Mouse (Mus musculus) embryonic facial prominence, embryonic 11.5 days (tissue): ENCODE measurements at regions not wholly inside any gene's neighbourhood (a gene's known extent, or its start where the extent isn't known, plus 50 kb on each side); places are given as distances from the start of the nearest gene placed in this dataset.
A peak's percentile ranks its signal among the peaks of the same experiment; 100 is the strongest.

ENCODE experiments used
- ATAC-seq: fragments of 200-750 bp; cut with Nextera tagmentation; replicated peaks from 2 replicates; pipeline ENCODE4 v1.8.0; 2017; ENCODE audit warnings: low read depth; ENCODE audit not compliant: insufficient number of reproducible peaks, low FRiP score, low TSS enrichment
- DNase-seq: peaks from one replicate; pipeline ENCODE4 v3.0.0-alpha.2; 2015; ENCODE audit warnings: low spot score
- H3K27ac ChIP-seq: fragments of 300-500 bp; sonication (generic); replicated peaks from 2 replicates; pipeline ENCODE4 v1.5.1; 2014; ENCODE audit warnings: mild to moderate bottlenecking, low read depth, low read length, control low read depth
- H3K27me3 ChIP-seq: fragments of 300-500 bp; sonication (generic); 2 replicates; pipeline ENCODE4 v1.6.1; 2014; ENCODE audit warnings: mild to moderate bottlenecking, low read length, moderate library complexity, mixed read lengths; ENCODE audit not compliant: control insufficient read depth, insufficient read depth
- H3K36me3 ChIP-seq: fragments of 300-500 bp; sonication (generic); replicated peaks from 2 replicates; pipeline ENCODE4 v1.6.1; 2014; ENCODE audit warnings: low read depth, mild to moderate bottlenecking, low read length, moderate library complexity, mixed read lengths; ENCODE audit not compliant: control insufficient read depth, insufficient read depth
- H3K4me1 ChIP-seq: fragments of 300-500 bp; sonication (generic); 2 replicates; pipeline ENCODE4 v1.6.1; 2014; ENCODE audit warnings: low read length, mixed read lengths; ENCODE audit not compliant: control insufficient read depth, insufficient read depth
- H3K4me2 ChIP-seq: fragments of 300-500 bp; sonication (generic); 2 replicates; pipeline ENCODE4 v1.6.1; 2014; ENCODE audit warnings: low read depth, mild to moderate bottlenecking, control low read depth, low read length, moderate library complexity
- H3K4me3 ChIP-seq: fragments of 300-500 bp; sonication (generic); 2 replicates; pipeline ENCODE4 v1.5.1; 2014; ENCODE audit warnings: low read depth, low read length, control low read depth
- H3K9ac ChIP-seq: fragments of 300-500 bp; sonication (generic); replicated peaks from 2 replicates; pipeline ENCODE4 v1.6.1; 2014; ENCODE audit warnings: mild to moderate bottlenecking, control low read depth, low read length
- H3K9me3 ChIP-seq: fragments of 300-500 bp; sonication (generic); replicated peaks from 2 replicates; pipeline ENCODE4 v1.6.1; 2016; ENCODE audit warnings: mild to moderate bottlenecking, low read length, inconsistent platforms, mixed read lengths; ENCODE audit not compliant: control insufficient read depth
- WGBS: fragments of 180-500 bp; shearing (Covaris S2); extraction: QIAGEN DNeasy Blood & Tissue Kit; methylation state at CpG from one replicate; pipeline ENCODE4 v1.1.7; 2014; 5-methylcytosine and 5-hydroxymethylcytosine counted together

- Histone ChIP-seq H3K4me1 (peaks cover 6% of the 10 kb centered on the region; the same call in 1 of the 2 replicates), H3K27me3 (no peaks in the 10 kb centered on the region), H3K4me3 (no peak overlapping the region), H3K9me3 (no peaks in the 10 kb centered on the region), H3K4me2 (no peak overlapping the region), H3K36me3 (no peaks in the 10 kb centered on the region), H3K27ac (no peak overlapping the region), H3K9ac (no peak overlapping the region)
- ATAC-seq = no peak
- peak; percentile 33 for DNase-seq
- WGBS = 28% methylated on average over 12 of the region's 12 CpGs
Measured at GRCm38 (mm10) chr6:127349479-127350110, 97.0 kb upstream of the Parp11 start.

GRCm38 (mm10) chr6:127351691-127352090 is 94.9 kb upstream of the Parp11 start:
- Histone ChIP-seq H3K9ac (no peak overlapping the region), H3K9me3 (no peaks in the 10 kb centered on the region), H3K27ac (no peak overlapping the region), H3K36me3 (no peaks in the 10 kb centered on the region), H3K4me1 (peaks cover 6% of the 10 kb centered on the region; the same call in 1 of the 2 replicates), H3K4me3 (no peak overlapping the region), H3K27me3 (no peaks in the 10 kb centered on the region), H3K4me2 (no peak overlapping the region)
- 87% methylated on average over 5 of the region's 5 CpGs for WGBS
- DNase-seq = no peak
- no peak for ATAC-seq

GRCm38 (mm10) chr6:127355112-127355511 is 91.5 kb upstream of the Parp11 start:
- Histone ChIP-seq H3K9ac (no peak overlapping the region), H3K4me2 (no peak overlapping the region), H3K4me3 (no peak overlapping the region), H3K9me3 (no peaks in the 10 kb centered on the region), H3K4me1 (no peaks in the 10 kb centered on the region; the same call in 1 of the 2 replicates), H3K27me3 (no peaks in the 10 kb centered on the region), H3K27ac (no peak overlapping the region), H3K36me3 (no peaks in the 10 kb centered on the region)
- no peak for DNase-seq
- ATAC-seq = no peak
- WGBS = 73% methylated on average over 6 of the region's 6 CpGs

- ATAC-seq = no peak
- H3K27me3 ChIP-seq = no peaks in the 10 kb centered on the region
- WGBS = 80% methylated on average over 8 of the region's 8 CpGs
- H3K27ac ChIP-seq = no peak overlapping the region
- H3K4me2 ChIP-seq = no peak overlapping the region
- H3K4me1 ChIP-seq = no peaks in the 10 kb centered on the region; the same call in 1 of the 2 replicates
- H3K4me3 ChIP-seq = no peak overlapping the region
- no peaks in the 10 kb centered on the region for H3K9me3 ChIP-seq
- H3K36me3 ChIP-seq = no peaks in the 10 kb centered on the region
- no peak for DNase-seq
- no peak overlapping the region for H3K9ac ChIP-seq
Measured at GRCm38 (mm10) chr6:127356442-127356841, 90.2 kb upstream of the Parp11 start.

GRCm38 (mm10) chr6:127358805-127359204 is 87.8 kb upstream of the Parp11 start:
- no peak overlapping the region for H3K4me2 ChIP-seq
- H3K36me3 ChIP-seq = no peaks in the 10 kb centered on the region
- no peak for ATAC-seq
- 31% methylated on average over 5 of the region's 5 CpGs for WGBS
- no peaks in the 10 kb centered on the region; the same call in 1 of the 2 replicates for H3K4me1 ChIP-seq
- no peak overlapping the region for H3K9ac ChIP-seq
- H3K9me3 ChIP-seq = no peaks in the 10 kb centered on the region
- no peak for DNase-seq
- no peak overlapping the region for H3K27ac ChIP-seq
- H3K4me3 ChIP-seq = no peak overlapping the region
- no peaks in the 10 kb centered on the region for H3K27me3 ChIP-seq

- WGBS = 41% methylated on average over 9 of the region's 9 CpGs
- DNase-seq (peak; percentile 89), ATAC-seq (no peak)
- no peaks in the 10 kb centered on the region for H3K27me3 ChIP-seq
- no peak overlapping the region for H3K9ac ChIP-seq
- no peaks in the 10 kb centered on the region for H3K9me3 ChIP-seq
- no peak overlapping the region for H3K4me3 ChIP-seq
- no peaks in the 10 kb centered on the region; the same call in 1 of the 2 replicates for H3K4me1 ChIP-seq
- no peaks in the 10 kb centered on the region for H3K36me3 ChIP-seq
- H3K4me2 ChIP-seq = no peak overlapping the region
- H3K27ac ChIP-seq = no peak overlapping the region
Measured at GRCm38 (mm10) chr6:127359391-127359874, 87.2 kb upstream of the Parp11 start.

- H3K4me1 ChIP-seq = no peaks in the 10 kb centered on the region; the same call in 1 of the 2 replicates
- no peak overlapping the region for H3K27ac ChIP-seq
- no peaks in the 10 kb centered on the region for H3K27me3 ChIP-seq
- H3K9me3 ChIP-seq = no peaks in the 10 kb centered on the region
- no peak overlapping the region for H3K4me3 ChIP-seq
- DNase-seq (no peak), ATAC-seq (no peak)
- 81% methylated on average over 5 of the region's 5 CpGs for WGBS
- H3K9ac ChIP-seq = no peak overlapping the region
- H3K4me2 ChIP-seq = no peak overlapping the region
- no peaks in the 10 kb centered on the region for H3K36me3 ChIP-seq
Measured at GRCm38 (mm10) chr6:127362166-127362565, 84.5 kb upstream of the Parp11 start.

GRCm38 (mm10) chr6:127362966-127363752 is 83.5 kb upstream of the Parp11 start:
- peak; percentile 57 for DNase-seq
- no peaks in the 10 kb centered on the region for H3K9me3 ChIP-seq
- H3K36me3 ChIP-seq = no peaks in the 10 kb centered on the region
- ATAC-seq = peak; percentile 87
- H3K9ac ChIP-seq = no peak overlapping the region
- no peaks in the 10 kb centered on the region; the same call in 1 of the 2 replicates for H3K4me1 ChIP-seq
- H3K27me3 ChIP-seq = no peaks in the 10 kb centered on the region
- no peak overlapping the region for H3K4me2 ChIP-seq
- H3K27ac ChIP-seq = no peak overlapping the region
- WGBS = 4% methylated on average over 7 of the region's 8 CpGs
- no peak overlapping the region for H3K4me3 ChIP-seq
